Mouse (Mus musculus) neutrophil, adult 65 days (primary cell): ENCODE results near the gene Bnip1. TPM values are rescaled to one million over a fixed set of nuclear protein-coding genes. Genes with fewer than 3 reads are reported as not detected.

Experiments
- total RNA-seq: library from RNA; stranded (reverse); gene quantifications from 2 replicates; pipeline ENCODE4 v1.2.4, GENCODE M21; 2023

The Bnip1 gene
- 14.8 and 19.3 TPM in 2 replicates for total RNA-seq

GRCm38 (mm10) chr17:26780750-26781571 lies at the start of gene Bnip1:
Gene Bnip1, plus strand, starts transcription at chr17:26781066.

Other genes starting within 250 kb of the Bnip1 start
- 16.5 and 25.5 TPM in 2 replicates for gene Ergic1, start 219.6 kb upstream of the Bnip1 start, total RNA-seq
- gene Dusp1, start 218.9 kb upstream of the Bnip1 start, total RNA-seq: 1,452 and 2,172 TPM in 2 replicates
- 149 and 160 TPM in 2 replicates for gene Atp6v0e, start 117.8 kb upstream of the Bnip1 start, total RNA-seq
- gene Crebrf, start 65.4 kb upstream of the Bnip1 start, total RNA-seq: 77.1 and 128 TPM in 2 replicates
- not detected in 2 replicates for gene Nkx2-5, start 63.9 kb downstream of the Bnip1 start, total RNA-seq
- gene Kifc5b, start 136.0 kb downstream of the Bnip1 start, total RNA-seq: 13.9 and 23.1 TPM in 2 replicates
- 76.0 and 101 TPM in 2 replicates for gene Phf1, start 152.0 kb downstream of the Bnip1 start, total RNA-seq
- 46.7 and 60.9 TPM in 2 replicates for gene Cuta, start 158.5 kb downstream of the Bnip1 start, total RNA-seq
- gene Syngap1, start 160.2 kb downstream of the Bnip1 start, total RNA-seq: 1.8 and 4.3 TPM in 2 replicates
- 13.6 and 16.0 TPM in 2 replicates for gene Zbtb9, start 192.1 kb downstream of the Bnip1 start, total RNA-seq
- gene Bak1, start 247.9 kb downstream of the Bnip1 start, total RNA-seq: 67.0 and 73.5 TPM in 2 replicates